Mouse (Mus musculus) regulatory T cell (primary cell): ENCODE results near the gene Prkd1.

ENCODE experiments used
- in situ Hi-C: fragments of 300-600 bp; cut with MboI, MseI; formaldehyde crosslinking; loops from one replicate; pipeline ENCODE4 v1.15.1; 2025; ENCODE audit warnings: high pct_unique_total_duplicates

Prkd1 gene

GRCm38 (mm10) chr12:50558231-50558630, 90.7 kb downstream of the Prkd1 start:
- in situ Hi-C loops, result no loop called here

- in situ Hi-C loops, result no loop called here
These were observed 94.7 kb downstream of the Prkd1 start for GRCm38 (mm10) chr12:50554214-50554613.

DNA sequence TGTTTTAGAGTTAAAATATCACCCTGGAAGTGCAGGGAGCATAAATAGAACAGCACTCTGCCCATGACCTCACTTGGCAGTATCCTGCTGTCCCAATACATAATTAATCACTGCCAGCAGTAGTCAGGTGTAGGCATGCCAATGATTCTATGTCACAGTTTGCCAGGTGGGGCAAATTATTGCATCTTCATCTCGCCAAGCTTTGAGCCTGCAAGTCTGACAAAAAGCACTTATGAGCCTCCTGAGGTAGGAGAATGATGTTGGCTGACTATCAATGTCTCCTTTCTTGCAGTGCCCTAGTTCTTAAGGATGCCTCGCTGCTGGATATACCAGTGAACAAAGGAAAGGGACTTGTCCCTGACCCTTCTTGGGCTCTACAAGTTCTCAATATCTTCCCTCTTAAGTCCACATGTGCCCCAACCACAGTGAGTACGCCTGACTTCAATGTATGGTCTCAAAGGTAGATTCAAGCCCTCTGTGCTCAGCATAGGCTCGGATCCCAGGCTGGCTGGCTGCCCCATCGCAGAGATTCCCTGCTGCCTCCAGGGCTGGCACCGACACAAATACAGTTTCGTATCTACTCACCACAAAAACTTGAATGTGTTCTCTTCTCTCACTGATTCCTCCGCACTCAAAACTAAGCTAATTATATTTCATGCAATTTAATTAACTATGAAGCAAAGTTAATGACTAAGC, 98.9 kb downstream of the Prkd1 start:
- in situ Hi-C loops, result no loop called here

DNA sequence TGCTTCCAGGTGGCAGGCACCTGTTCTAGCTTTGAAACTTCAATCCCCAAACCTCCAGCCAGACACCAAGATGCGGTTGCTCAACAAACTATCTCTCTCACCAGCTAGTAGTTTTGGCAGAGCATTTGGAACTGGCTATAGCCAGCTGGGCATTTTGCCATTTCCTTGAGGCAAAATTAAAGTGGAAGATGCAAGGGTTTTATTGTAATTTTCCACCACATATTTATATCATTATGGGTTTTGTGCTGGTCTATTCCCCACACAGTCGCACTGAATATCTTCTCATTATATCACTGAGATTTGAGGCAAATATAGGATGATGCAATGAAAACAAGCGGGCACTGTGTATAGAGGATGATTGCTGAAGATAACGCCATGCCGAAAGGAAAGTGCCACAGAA, 102.5 kb downstream of the Prkd1 start:
- in situ Hi-C loops, result no loop called here

DNA sequence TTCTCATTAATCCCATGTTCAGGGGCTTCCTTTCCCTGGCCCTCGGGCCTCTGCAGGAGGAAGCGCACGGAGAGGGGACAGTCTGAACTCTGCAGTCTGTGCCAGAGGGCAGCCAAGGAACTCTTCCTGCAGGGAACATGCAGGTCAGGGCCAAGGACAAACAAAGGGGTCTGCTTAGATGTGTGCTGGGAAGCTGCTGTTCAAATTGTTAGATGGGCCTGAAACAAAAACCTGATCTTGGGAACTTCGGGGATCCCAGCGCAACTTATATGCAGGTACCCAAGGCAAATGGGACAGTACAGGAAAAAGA, 103.3 kb downstream of the Prkd1 start:
- in situ Hi-C loops, result no loop called here

DNA sequence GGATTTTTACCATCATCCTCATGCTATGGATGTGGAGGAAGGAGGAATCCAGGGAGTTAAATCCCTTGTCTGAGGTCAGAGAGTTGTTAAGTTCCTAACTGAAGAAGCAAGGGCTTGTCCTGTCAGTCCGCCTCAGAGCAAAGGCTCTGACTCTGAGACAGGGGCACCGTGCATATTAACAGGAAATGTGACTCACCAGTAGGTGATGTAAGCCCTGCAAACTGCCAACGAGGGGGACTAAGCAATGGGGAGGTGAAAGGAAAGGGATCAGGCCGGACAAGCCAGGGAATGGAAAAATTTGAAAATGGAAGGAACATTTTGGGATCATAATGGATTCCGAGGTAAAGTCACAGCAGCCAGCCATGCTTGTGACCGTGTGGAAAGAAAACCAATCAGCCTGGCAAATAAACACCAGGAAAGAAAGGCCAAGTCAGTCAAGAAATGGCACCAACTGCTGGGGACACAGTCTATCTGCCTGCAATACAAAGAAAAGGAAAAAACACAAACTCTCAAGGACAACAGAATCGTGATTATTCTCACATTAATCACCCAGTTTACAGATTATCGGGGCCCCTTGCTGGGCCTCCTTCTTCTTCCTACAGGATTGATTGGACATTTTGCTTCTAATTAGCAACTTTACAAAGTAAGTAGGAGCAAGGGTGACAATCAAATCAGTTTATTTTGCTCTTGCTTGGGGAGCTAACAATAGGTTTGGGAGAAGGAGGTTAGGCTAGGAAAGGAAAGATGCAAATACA, 103.9 kb downstream of the Prkd1 start:
- in situ Hi-C loops, result no loop called here

- in situ Hi-C loops, result no loop called here
These were observed 108.1 kb downstream of the Prkd1 start for GRCm38 (mm10) chr12:50540793-50541192.

GRCm38 (mm10) chr12:50538296-50538965, 110.5 kb downstream of the Prkd1 start:
- in situ Hi-C loops, result no loop called here

GRCm38 (mm10) chr12:50537761-50538160, 111.1 kb downstream of the Prkd1 start:
- in situ Hi-C loops, result no loop called here

DNA sequence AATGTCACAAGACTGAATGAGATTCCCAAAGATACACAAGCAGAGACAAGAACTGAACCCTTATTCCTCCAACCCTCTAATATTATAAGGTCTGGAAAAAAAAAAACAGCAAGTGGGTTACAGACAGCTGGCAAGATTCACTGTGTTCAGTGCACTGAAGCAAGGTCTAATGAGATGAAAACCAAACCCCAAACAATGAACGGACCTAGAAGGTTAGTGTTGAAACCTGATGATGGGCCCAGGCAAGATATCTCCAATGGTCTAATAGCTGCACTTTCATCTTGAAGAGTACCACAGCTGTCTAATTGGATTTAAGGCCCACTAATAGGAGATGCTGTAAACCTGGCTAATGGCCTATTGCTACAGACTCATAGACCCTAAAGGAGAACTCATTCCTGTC, 111.9 kb downstream of the Prkd1 start:
- in situ Hi-C loops, result no loop called here

DNA sequence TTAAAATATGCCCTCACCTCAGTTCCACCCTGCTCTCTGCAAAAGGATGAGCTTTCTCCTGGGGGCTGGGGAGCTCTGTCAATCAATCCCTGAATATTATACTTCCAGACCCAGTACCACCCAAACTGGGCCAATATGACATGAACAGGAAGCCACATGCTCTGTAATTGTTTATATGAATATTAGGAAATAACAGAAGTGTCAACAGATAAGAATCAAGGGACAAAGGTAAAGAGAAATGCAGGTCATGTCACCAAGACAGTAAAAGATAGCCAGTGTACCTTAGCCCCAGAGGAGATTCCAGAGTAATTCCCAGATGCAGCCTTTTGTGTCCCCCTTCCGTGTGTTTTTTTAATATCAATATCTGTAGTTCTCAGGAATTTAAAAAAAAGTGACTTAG, 120.3 kb downstream of the Prkd1 start:
- in situ Hi-C loops, result no loop called here

- in situ Hi-C loops, result no loop called here
These were observed 124.8 kb downstream of the Prkd1 start for GRCm38 (mm10) chr12:50524061-50524460.

DNA sequence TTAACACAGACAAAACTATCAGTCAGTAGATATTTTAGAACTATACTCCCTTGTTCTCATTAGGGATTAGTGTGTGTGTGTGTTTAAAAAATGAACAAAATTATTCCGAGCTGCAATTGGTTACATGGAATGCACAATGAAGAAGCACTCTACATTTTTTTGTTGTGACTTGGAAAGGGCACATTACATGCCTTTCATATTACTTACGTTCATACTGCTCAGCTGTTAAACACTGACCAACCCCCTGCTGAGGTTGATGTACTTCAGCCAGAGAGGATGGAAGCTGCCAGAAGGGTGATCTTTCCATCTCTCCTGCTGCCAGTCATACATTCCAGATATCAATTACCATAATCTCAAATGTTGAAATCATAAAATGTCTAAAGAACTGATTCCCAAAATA, 134.4 kb downstream of the Prkd1 start:
- in situ Hi-C loops, result no loop called here

DNA sequence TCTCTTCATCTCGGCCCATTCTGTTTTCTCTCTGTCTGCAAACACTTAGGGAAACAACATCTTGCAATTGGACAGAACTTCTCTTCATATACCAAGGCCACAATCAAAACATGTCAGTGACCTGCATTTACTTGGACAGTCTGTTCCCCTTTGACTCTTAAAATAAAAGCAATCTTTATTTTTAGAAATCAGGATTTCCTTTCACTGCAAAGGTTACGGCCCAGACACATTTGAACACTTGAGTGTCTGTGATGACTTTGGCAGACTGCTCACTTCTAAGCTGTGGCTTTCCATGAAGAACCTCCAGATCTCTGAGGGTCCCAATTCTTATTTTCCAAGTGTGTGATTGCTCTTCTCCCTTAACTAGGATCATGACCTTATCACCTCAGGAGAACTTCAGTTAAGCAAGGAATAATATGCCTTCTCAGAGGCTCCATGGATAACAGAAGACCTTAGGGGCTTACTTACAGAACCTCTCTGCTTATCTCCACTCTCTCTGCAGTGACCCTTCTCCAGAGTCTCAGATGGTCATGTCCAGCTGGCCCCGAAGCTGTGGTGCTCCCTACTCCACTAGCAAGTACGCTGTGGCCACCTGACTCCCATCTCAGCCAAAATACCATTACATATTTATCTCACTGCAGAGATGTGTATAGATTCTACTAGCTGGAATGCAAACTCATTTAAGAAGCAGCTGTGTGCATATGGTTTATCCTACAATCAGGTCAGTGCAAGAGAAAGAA, 137.2 kb downstream of the Prkd1 start:
- in situ Hi-C loops, result no loop called here

GRCm38 (mm10) chr12:50508762-50509161, 140.1 kb downstream of the Prkd1 start:
- in situ Hi-C loops, result no loop called here

GRCm38 (mm10) chr12:50499796-50500504, 148.9 kb downstream of the Prkd1 start:
- in situ Hi-C loops, result no loop called here

- in situ Hi-C loops, result no loop called here
These were observed 152.9 kb downstream of the Prkd1 start for GRCm38 (mm10) chr12:50496006-50496405.

DNA sequence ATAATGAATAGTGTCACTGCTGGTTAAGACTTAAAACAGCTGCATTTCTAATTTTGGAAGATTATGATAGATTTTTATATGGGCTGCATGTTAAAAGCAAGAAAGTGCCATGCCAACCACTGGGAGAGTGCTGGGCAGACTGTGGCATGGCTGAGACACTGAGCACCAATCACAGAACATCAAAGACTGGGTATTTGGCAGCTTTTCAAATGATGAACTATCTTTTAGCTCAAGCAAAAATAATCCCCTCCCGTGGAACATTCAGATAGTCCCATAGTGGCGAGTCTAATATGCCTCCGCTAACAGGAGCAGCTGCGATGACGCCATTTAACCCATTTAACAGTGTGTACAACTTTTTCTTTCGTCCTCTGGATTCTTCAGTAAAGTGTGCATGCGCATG, 169.1 kb downstream of the Prkd1 start:
- in situ Hi-C loops, result no loop called here

DNA sequence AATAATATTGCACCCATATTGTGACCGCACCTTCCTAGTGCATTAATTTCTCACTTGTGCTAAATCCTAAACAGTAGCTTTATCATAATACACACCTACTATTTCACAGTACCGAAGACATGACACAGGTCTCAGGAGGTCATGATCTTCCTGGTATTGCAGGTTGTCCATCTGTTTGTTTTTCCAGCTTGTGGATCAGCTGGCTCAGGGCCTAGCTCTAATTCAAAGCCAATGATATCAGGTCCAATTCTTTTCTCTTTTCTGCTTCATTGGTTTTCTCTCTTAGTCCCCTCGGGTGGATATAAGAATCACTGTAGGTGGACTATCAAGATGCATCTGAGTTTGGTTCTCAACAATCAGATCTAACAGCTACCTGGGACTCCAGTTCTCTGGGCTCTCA, 191.7 kb downstream of the Prkd1 start:
- in situ Hi-C loops, result no loop called here

DNA sequence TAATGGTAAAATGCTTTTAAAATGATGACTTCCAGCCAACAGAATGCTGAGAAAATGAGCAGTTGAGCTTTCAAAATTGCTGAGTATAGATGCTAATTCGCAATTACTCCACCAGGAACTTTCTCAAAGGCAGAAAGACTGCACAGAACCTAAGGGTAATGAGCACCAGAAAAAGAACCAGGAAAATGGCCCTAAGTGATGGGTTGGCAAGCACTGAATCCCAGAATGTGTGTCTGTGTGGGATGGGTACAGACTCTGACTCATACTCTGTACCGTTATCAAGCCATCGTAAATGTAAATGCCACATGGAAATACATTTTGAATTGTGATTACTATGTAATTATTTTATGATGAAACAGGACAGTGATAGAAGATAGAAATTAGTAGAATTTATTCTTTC, 197.1 kb downstream of the Prkd1 start:
- in situ Hi-C loops, result no loop called here

DNA sequence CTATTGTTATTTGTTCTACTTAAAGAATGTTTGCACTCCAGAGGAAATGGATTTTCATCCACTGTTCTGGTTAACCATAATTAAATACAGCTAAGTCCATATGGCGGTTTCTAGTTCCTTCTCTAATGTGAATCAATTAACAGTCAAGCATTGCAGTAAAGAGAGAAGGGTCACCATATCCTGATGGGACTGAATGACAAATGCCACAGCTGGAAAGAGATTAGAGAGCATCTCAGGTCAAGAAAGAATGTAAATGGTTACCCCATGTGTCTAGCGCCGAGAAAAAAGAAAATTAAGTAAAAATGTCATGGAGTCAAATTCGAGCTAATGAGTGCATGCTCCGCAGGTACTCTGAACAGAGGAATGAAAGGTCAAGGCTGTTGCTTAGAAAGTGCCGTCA, 212.2 kb downstream of the Prkd1 start:
- in situ Hi-C loops, result no loop called here
